Mouse (Mus musculus) myocyte (in vitro differentiated cells): ENCODE results near the gene Tubb5. TPM values are rescaled to one million over a fixed set of nuclear protein-coding genes. Genes with fewer than 3 reads are reported as not detected.

Experiments
- H3K27me3 ChIP-seq: one replicate; pipeline ENCODE4 v1.6.1; 2011; ENCODE audit not compliant: control insufficient read depth, insufficient read depth, insufficient read length
- H3K36me3 ChIP-seq: one replicate; pipeline ENCODE4 v1.6.1; 2011; ENCODE audit not compliant: control insufficient read depth, insufficient read depth
- H3K4me2 ChIP-seq: one replicate; pipeline ENCODE4 v1.6.1; 2011; ENCODE audit warnings: low read depth, control low read depth
- H3K4me3 ChIP-seq: one replicate; pipeline ENCODE4 v1.5.1; 2011; ENCODE audit warnings: mild to moderate bottlenecking, control low read depth, moderate library complexity
- H3K79me2 ChIP-seq: one replicate; pipeline ENCODE4 v1.6.1; 2011; ENCODE audit not compliant: control insufficient read depth, insufficient read depth
- H3ac ChIP-seq: one replicate; pipeline ENCODE4 v1.6.1; 2011; ENCODE audit not compliant: control insufficient read depth, insufficient read length
- CEBPB ChIP-seq: IDR thresholded peaks from 2 replicates; pipeline ENCODE4 v1.6.1; 2011; ENCODE audit warnings: mild to moderate bottlenecking, moderate library complexity; ENCODE audit not compliant: poor library complexity, insufficient read depth, severe bottlenecking
- E2F4 ChIP-seq: IDR thresholded peaks from one replicate; pipeline ENCODE4 v1.6.1; 2011; ENCODE audit warnings: mild to moderate bottlenecking, control low read depth, moderate library complexity; ENCODE audit not compliant: insufficient read depth
- MAX ChIP-seq: IDR thresholded peaks from one replicate; pipeline ENCODE4 v1.6.1; 2011; ENCODE audit warnings: low read depth, mild to moderate bottlenecking, control low read depth
- MYOD1 ChIP-seq, 3 experiments: IDR thresholded peaks; one replicate each; pipeline ENCODE4 v1.6.1; 2011; ENCODE audit warnings: control low read depth in 2 of 3, low read depth in 2 of 3, mild to moderate bottlenecking in 2 of 3, moderate library complexity in 1 of 3; ENCODE audit not compliant: insufficient read length in 2 of 3, control insufficient read depth in 1 of 3
- MYOG ChIP-seq, 3 experiments: IDR thresholded peaks; one replicate each; pipeline ENCODE4 v1.6.1; 2011; ENCODE audit warnings: control low read depth in 2 of 3, low read depth in 2 of 3, mild to moderate bottlenecking in 2 of 3; ENCODE audit not compliant: insufficient read length in 2 of 3, control insufficient read depth in 1 of 3, insufficient read depth in 1 of 3
- POLR2A ChIP-seq: IDR thresholded peaks from one replicate; pipeline ENCODE4 v1.6.1; 2011; ENCODE audit warnings: low read depth, mild to moderate bottlenecking, control low read depth, moderate library complexity; ENCODE audit not compliant: insufficient read length
- POLR2AphosphoS2 ChIP-seq: IDR thresholded peaks from one replicate; pipeline ENCODE4 v1.6.1; 2011; ENCODE audit warnings: low read depth, control low read depth; ENCODE audit not compliant: insufficient read length
- REST ChIP-seq: IDR thresholded peaks from one replicate; pipeline ENCODE4 v1.6.1; 2011; ENCODE audit warnings: mild to moderate bottlenecking, control low read depth, moderate library complexity; ENCODE audit not compliant: insufficient read depth, insufficient read length
- SRF ChIP-seq: IDR thresholded peaks from one replicate; pipeline ENCODE4 v1.6.1; 2011; ENCODE audit warnings: low read depth; ENCODE audit not compliant: control insufficient read depth, insufficient read length
- TCF12 ChIP-seq: IDR thresholded peaks from one replicate; pipeline ENCODE4 v1.6.1; 2011; ENCODE audit warnings: mild to moderate bottlenecking, control low read depth; ENCODE audit not compliant: poor library complexity, insufficient read depth, severe bottlenecking
- USF1 ChIP-seq: IDR thresholded peaks from one replicate; pipeline ENCODE4 v1.6.1; 2011; ENCODE audit warnings: low read depth, mild to moderate bottlenecking, control low read depth, moderate library complexity
- polyA plus RNA-seq: library from polyadenylated mRNA; unstranded; fragments of >200 nt; fragmentation: generic; extraction: Trizol; gene quantifications from one replicate; pipeline ENCODE4 v1.2.1, GENCODE M21; 2012; ENCODE audit warnings: missing spikeins

Gene Tubb5
- polyA plus RNA-seq, 1 experiment = 692 TPM

- H3K27me3 ChIP-seq = no peaks in the 10 kb centered on the region
- no peak overlapping the region for H3K4me2 ChIP-seq
- TF ChIP-seq MAX (no peak), REST (no peak), MYOG (IDR thresholded peaks at IDR 0.05; ENCODE audit: control insufficient read depth in 1 of 3, insufficient read depth in 1 of 3, insufficient read length in 2 of 3, low read depth in 2 of 3) (no peak), POLR2A (no peak), E2F4 (no peak), USF1 (no peak), CEBPB (no peak), POLR2AphosphoS2 (no peak), TCF12 (no peak)
- H3K36me3 ChIP-seq = peaks cover 23% of the 10 kb centered on the region
- H3ac ChIP-seq = no peak overlapping the region
- peaks cover 53% of the 10 kb centered on the region for H3K79me2 ChIP-seq
- no peak overlapping the region for H3K4me3 ChIP-seq
Measured at GRCm38 (mm10) chr17:35874721-35875120, 36.6 kb upstream of the Tubb5 start.

GRCm38 (mm10) chr17:35873774-35874519 is 35.8 kb upstream of the Tubb5 start:
- H3K27me3 ChIP-seq = no peaks in the 10 kb centered on the region
- peaks cover 23% of the 10 kb centered on the region for H3K36me3 ChIP-seq
- H3K4me2 ChIP-seq = peak overlapping the region; percentile 37
- TF ChIP-seq REST = no peak
- peak; percentile 19 for TF ChIP-seq POLR2AphosphoS2
- TF ChIP-seq MYOG (IDR thresholded peaks at IDR 0.05; ENCODE audit: control insufficient read depth in 1 of 3, insufficient read depth in 1 of 3, insufficient read length in 2 of 3, low read depth in 2 of 3) = no peak
- TF ChIP-seq MYOD1 (IDR thresholded peaks at IDR 0.05; ENCODE audit: control insufficient read depth in 1 of 3, insufficient read length in 2 of 3, low read depth in 2 of 3) = no peak
- H3ac ChIP-seq = no peak overlapping the region
- H3K4me3 ChIP-seq = no peak overlapping the region
- H3K79me2 ChIP-seq = peaks cover 61% of the 10 kb centered on the region

GRCm38 (mm10) chr17:35870884-35871696 is 33.0 kb upstream of the Tubb5 start:
- no peak overlapping the region for H3ac ChIP-seq
- peaks cover 18% of the 10 kb centered on the region for H3K36me3 ChIP-seq
- peak overlapping the region; percentile 99 for H3K4me2 ChIP-seq
- peak overlapping the region; percentile 90 for H3K4me3 ChIP-seq
- TF ChIP-seq POLR2AphosphoS2 (no peak), SRF (no peak), MYOD1 (IDR thresholded peaks at IDR 0.05; ENCODE audit: control insufficient read depth in 1 of 3, insufficient read length in 2 of 3, low read depth in 2 of 3) (no peak), TCF12 (no peak), CEBPB (no peak)
- no peaks in the 10 kb centered on the region for H3K27me3 ChIP-seq
- peaks cover 85% of the 10 kb centered on the region for H3K79me2 ChIP-seq

- TF ChIP-seq MYOG (IDR thresholded peaks at IDR 0.05; ENCODE audit: control insufficient read depth in 1 of 3, insufficient read depth in 1 of 3, insufficient read length in 2 of 3, low read depth in 2 of 3) (no peak), SRF (peak; percentile 65), POLR2AphosphoS2 (peak; percentile 14)
- Histone ChIP-seq H3ac (no peak overlapping the region), H3K79me2 (peaks cover 82% of the 10 kb centered on the region), H3K4me3 (peak overlapping the region; percentile 90), H3K27me3 (no peaks in the 10 kb centered on the region), H3K4me2 (peak overlapping the region; percentile 99), H3K36me3 (peaks cover 14% of the 10 kb centered on the region)
Measured at GRCm38 (mm10) chr17:35870151-35870883, 32.2 kb upstream of the Tubb5 start.
